Mouse (Mus musculus): ENCODE measurements around the gene Parp3. TPM values are rescaled to one million over a fixed set of nuclear protein-coding genes. Genes with fewer than 3 reads are reported as not detected.
A peak's percentile ranks its signal among the peaks of the same experiment; 100 is the strongest.

Parp3 gene
- total RNA-seq, 2 experiments from 2014 or later: 60.4 to 75.3 TPM

DNA sequence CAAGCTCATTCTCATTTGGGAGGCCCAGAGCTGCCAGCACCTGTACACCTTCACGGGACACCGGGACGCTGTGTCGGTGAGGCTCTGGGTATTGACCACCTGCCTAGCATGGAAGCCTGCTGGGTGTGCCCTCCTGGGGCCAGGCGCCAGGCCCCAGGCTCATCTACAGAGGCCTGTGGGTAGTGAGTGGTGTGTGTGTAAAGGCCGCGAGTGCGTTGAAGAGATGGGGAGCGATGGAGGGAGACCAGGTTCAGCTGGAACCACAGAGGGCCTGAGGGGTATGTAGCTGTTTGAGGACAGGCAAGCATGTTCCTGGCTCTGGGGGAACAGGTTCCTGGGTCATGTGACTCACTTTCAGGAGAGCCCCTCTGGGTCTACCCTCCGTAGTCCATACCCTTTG is 6.4 kb upstream of the Parp3 start:
- no peak for DNase-seq
- intact Hi-C loops (cut with DNase I): no loop called here
- TF ChIP-seq CTCF (IDR thresholded peaks at IDR 0.05): no peak
- Histone ChIP-seq H3K4me3 (no peak overlapping the region), H3K27ac (no peak overlapping the region)

DNA sequence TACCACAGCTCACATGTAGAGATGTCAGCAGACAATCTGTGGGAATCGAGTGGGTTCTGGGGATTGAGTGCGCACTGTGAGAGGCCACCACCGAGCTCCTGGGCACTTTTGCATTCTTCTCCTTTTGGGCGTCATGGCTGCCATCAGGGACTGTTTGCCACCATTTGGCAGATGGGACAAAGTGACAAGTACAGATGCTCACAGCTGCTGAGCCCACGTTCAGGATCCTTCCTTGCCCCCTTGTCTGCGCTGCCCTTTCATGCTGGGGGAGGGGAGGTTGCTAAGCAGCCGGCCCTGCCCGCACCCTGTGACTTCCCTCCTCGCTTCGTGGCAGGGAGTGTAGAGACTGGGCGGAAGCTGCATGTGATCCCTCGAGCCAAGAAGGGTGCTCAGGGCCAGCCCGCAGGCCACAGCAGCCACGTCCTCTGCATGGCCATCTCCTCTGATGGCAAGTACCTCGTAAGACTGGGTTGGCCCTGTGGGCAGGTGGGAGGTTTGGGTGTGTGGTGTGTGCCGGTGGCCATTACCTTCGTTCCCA is 5.9 kb upstream of the Parp3 start:
- Histone ChIP-seq H3K27ac (no peak overlapping the region), H3K4me3 (no peak overlapping the region)
- peak; percentile 16 for DNase-seq
- intact Hi-C loops (cut with DNase I): no loop called here
- no peak for TF ChIP-seq CTCF (IDR thresholded peaks at IDR 0.05)

DNA sequence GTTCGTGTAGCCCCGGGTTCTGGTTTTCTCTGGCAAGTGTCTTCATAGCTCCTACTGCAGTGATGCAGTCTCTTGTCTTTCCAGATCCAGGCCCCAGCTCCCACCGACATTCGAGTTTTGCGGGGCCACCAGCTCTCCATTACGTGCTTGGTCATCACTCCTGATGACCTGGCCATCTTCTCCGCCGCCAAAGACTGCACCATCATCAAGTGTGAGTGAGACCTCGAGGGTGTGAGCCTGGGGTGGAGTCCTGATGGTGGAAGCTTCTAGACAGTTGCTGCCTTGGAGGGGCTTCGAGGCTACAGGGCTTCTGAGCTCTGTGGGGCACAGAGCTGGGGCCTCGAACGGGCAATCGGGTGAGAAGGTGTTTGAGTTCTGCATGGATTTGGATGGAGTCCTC is 4.9 kb upstream of the Parp3 start:
- intact Hi-C loops (cut with DNase I): no loop called here
- TF ChIP-seq CTCF (IDR thresholded peaks at IDR 0.05): no peak
- H3K4me3 ChIP-seq: no peak overlapping the region
- H3K27ac ChIP-seq: no peak overlapping the region
- DNase-seq: no peak

DNA sequence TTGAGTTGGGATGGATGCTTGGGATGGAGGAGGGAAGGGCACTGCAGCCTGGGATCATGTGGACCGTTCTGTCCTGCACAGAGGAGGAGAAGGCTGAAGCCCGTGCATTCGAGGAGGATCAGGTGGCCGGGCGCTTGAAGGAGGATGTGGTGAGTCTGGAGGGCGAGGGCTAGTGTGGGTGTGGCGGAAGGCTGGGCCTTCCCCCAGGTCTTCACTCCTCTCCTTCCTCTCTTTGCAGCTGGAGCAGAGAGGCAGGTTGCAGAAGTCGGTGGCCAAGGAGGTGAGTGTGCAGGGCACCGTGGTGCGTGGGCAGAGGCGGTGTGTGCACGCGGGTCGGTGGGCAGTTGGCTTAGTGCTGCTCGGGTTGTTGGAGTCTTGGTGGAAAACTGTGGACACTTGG is 4.3 kb upstream of the Parp3 start:
- intact Hi-C loops (cut with DNase I): no loop called here
- H3K27ac ChIP-seq: no peak overlapping the region
- DNase-seq: peak; percentile 16
- TF ChIP-seq CTCF (IDR thresholded peaks at IDR 0.05): no peak
- H3K4me3 ChIP-seq: no peak overlapping the region

DNA sequence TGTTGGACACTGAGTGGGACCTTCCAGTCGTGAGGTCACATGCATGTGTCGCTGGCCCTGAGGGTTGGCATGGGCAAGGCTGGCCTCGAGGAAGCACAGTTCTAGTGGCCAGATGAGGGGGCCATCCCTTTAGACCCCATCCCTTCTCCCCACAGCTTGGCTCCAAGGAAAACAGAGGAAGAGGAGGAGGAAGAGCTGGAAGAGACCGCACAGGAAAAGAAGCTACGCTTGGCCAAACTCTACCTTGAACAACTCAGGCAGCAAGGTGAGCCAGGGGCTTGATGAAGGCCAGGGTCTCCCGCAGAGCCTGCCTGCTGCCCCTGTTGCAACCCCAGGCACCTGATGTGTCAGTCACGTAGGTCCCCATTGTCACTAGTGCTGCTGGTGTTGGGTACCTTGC is 3.8 kb upstream of the Parp3 start:
- Histone ChIP-seq H3K27ac (no peak overlapping the region), H3K4me3 (no peak overlapping the region)
- TF ChIP-seq CTCF (IDR thresholded peaks at IDR 0.05): no peak
- intact Hi-C loops (cut with DNase I): no loop called here
- DNase-seq: peak; percentile 11

DNA sequence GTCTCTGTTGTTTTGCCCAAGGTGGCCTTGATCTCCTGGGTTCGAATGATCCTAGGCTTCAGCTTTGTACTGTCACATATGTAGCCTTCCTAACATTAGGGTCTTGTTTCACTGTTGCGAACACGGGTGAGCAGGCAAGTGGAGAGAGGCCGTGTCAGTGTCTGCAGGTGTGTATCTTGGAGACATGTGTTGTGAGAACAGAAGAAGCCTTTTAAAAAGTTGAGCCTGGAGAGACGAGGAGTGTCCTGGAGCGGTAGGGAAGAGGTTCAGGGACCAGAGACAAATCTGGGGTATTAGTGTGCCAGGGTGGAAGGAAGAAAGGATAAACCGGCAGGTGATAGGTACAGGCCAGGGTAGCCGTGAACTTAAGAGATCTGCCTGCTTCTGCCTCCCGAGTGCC is 1.4 kb upstream of the Parp3 start:
- no peak overlapping the region for H3K27ac ChIP-seq
- DNase-seq: peak; percentile 10
- TF ChIP-seq CTCF (IDR thresholded peaks at IDR 0.05): no peak
- peak overlapping the region; percentile 78 for H3K4me3 ChIP-seq
- intact Hi-C loops (cut with DNase I): loop anchor here (5.0 kb wide), 2 partner anchors 111 to 171 kb away; partner anchors contain the start of gene Dusp7

DNA sequence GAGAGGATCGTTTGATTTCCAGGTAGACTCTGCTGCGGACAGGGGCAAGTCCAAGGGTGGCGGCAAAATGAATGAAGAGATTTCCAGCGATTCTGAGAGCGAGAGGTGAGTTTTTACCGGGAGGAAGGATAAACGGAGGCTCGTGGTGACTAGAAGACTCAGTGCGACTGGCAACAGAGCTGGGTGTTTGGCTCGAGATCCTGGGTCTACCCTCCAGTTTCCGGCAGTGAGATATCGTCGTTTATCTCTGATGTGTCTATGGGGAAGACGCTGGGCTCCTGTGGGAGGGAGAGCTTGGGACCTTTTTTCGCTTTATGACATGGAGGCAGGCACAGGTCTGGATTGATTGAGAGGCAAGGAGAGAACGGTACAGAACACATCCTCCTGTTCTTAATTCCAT is 900 bp upstream of the Parp3 start:
- no peak for TF ChIP-seq CTCF (IDR thresholded peaks at IDR 0.05)

DNA sequence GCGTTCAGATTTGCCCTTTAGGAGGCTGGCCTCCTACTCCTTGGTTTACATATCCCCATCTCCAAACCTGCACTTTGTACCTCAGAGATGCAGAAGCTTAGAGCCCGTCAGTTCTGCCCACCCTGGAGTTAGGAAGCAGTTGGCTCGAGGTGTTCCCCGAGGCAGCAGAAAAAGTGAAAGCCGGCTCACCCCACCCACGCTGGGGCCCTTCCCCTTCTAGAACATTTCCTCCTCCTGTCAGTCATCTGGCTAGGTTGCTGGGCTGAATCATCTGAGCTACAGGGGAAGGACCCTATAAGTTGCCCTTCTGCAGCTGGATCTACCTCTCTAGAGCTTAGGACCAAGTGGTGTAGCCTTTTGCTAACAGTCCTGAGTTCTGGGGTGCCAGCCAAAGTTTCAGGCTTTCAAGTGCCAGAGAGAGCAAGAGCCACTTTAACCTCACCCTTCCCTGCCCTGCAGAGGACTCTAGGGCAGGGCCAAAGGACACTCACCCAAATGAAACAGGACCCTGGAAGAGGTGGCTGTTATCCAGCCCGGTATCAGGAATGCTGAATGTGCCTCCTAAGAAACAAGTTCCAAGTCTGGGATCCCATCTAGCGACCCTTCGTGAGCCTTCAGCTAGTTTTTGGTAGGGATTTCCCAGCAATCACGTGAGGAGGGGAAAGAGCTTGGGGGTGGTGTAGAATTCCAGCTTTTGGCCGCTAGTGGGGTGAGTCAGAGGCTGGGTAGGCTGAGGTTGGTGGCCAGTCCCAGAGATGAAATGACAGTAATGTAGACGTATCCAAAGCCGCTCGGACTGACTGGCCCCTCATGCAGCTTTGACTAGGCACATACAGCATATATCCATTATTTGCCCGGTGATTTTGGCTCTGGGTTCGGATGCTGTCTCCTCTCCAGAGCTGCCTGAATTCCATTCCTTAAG is 486 bp downstream of the Parp3 start:
- intact Hi-C loops (cut with DNase I): loop anchor here (2.0 to 5.0 kb wide), 5 partner anchors 47 to 195 kb away; partner anchors contain the start of genes Dusp7, Poc1a and Rpl29
- DNase-seq: peak; percentile 85

More for the DNA sequence above, 900 bp upstream of the Parp3 start:
- DNase-seq: no peak
- intact Hi-C loops (cut with DNase I): loop anchor here (2.0 to 5.0 kb wide), 5 partner anchors 49 to 197 kb away; partner anchors contain the start of genes Dusp7, Poc1a and Rpl29
- H3K27ac ChIP-seq: peak overlapping the region; percentile 94
- peak overlapping the region; percentile 78 for H3K4me3 ChIP-seq

DNA sequence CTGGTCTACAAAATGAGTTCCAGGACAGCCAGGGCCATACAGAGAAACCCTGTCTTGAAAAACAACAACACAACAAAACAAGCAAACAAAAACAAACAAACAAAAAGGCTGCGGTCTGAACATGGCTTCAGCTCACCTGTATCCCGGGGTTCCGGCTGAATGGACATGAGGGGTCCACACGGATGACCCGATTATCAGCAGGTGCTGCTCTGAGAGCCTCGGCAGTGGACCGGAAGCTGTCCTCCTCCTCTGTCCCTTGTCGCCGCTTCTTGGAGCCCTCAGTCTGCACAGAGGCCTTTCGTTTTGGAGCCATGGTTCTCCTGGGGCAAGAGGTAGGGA is 1.1 kb downstream of the Parp3 start, which contains the start of gene Rrp9:
Rrp9 (plus strand) TSS at position 301 of the 339 bp plus-strand sequence.
- Histone ChIP-seq H3K4me3 (peak within 1 kb of the TSS; percentile 76), H3K27ac (peak within 1 kb of the TSS; percentile 96)
- TF ChIP-seq CTCF (IDR thresholded peaks at IDR 0.05): no peak
- DNase-seq: peak; percentile 44
- intact Hi-C loops (cut with DNase I): loop anchor here (1.0 to 5.0 kb wide), 6 partner anchors 27 to 195 kb away; partner anchors contain the start of genes Dusp7, Poc1a and Rpl29

More for the DNA sequence above, 486 bp downstream of the Parp3 start:
- no peak for TF ChIP-seq CTCF (IDR thresholded peaks at IDR 0.05)
- Histone ChIP-seq H3K4me3 (peak overlapping the region; percentile 76), H3K27ac (peak overlapping the region; percentile 96)

DNA sequence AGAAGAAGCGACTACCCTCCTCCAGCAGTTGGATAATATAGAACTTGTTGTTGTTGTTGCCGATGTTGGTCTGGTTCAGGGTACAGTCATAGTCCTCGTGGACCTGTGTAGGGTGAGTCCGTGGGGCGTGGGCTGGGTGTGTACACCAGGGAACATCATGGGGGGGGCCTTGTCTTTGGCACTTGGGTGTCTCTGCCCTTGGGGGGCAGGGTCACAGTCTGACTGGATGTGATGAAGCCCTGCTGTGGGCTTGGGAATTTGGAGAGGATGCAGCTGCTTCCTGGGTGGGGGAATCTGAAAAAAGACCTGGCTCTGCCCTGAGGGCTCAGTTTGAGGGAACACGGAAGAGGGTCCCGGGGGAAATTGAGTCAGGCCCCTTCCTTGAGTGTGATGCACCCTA is 1.7 kb downstream of the Parp3 start:
- TF ChIP-seq CTCF (IDR thresholded peaks at IDR 0.05): no peak
- peak; percentile 66 for DNase-seq
- peak overlapping the region; percentile 76 for H3K4me3 ChIP-seq

DNA sequence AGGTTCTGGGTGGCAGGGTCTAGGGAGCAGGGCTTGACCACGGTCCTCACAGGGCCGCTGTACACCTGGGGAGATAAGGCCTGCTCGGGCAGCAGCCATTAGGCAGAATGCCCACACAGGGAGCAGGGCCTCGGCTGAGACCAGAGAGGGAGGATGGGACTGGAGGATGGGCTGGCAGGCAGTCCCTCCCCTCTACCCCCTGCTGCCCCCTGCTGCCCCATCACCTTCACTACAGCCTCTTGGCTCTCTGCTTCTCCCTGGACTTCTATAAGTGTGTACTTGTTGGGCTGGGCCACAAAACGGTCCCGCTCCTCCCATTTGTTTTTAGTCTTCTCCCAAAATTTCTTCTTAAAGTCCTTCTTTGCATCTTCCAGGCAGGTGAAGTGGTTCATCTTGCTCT is 2.3 kb downstream of the Parp3 start:
- DNase-seq: peak; percentile 83
- Histone ChIP-seq H3K4me3 (peak overlapping the region; percentile 76), H3K27ac (peak overlapping the region; percentile 96)
- intact Hi-C loops (cut with DNase I): no loop called here
- TF ChIP-seq CTCF (IDR thresholded peaks at IDR 0.05): peak; percentile 79

More for the DNA sequence above, 1.7 kb downstream of the Parp3 start:
- peak overlapping the region; percentile 96 for H3K27ac ChIP-seq
- intact Hi-C loops (cut with DNase I): loop anchor here (1.0 to 5.0 kb wide), 3 partner anchors 27 to 168 kb away; partner anchors contain the start of gene Dusp7

DNA sequence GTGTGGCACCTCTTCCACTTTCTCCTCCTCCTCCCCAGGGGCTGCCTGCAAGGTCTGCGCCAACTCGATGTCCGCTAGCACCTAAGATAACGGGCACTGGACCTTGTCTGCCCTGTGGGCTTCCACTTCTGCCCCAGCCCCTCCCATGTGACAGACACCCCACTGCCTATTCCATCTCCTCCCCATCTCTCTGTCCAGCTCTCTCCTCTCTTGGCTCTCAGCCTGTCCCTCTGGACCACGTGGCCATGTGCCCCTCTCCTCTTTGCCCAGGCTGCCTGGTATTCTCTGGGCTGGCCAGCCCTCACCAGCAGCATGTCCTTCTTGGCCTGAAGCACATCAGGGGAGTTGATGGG is 3.0 kb downstream of the Parp3 start:
- H3K27ac ChIP-seq: peak overlapping the region; percentile 96
- no peak for TF ChIP-seq CTCF (IDR thresholded peaks at IDR 0.05)
- peak overlapping the region; percentile 76 for H3K4me3 ChIP-seq
- intact Hi-C loops (cut with DNase I): no loop called here
- no peak for DNase-seq

All from gastrocnemius, adult 2 months (tissue).